Mouse (Mus musculus) cerebellum, adult (tissue): ENCODE measurements at regions not wholly inside any gene's neighbourhood (a gene's known extent, or its start where the extent isn't known, plus 50 kb on each side); places are given as distances from the start of the nearest gene placed in this dataset.

Experiments
- ATAC-seq: cut with Nextera tagmentation; 2 replicates; pipeline ENCODE4 v1.9.2; 2017; ENCODE audit warnings: mild to moderate bottlenecking, moderate library complexity, mixed read lengths; ENCODE audit not compliant: insufficient number of reproducible peaks, low FRiP score, low TSS enrichment

DNA sequence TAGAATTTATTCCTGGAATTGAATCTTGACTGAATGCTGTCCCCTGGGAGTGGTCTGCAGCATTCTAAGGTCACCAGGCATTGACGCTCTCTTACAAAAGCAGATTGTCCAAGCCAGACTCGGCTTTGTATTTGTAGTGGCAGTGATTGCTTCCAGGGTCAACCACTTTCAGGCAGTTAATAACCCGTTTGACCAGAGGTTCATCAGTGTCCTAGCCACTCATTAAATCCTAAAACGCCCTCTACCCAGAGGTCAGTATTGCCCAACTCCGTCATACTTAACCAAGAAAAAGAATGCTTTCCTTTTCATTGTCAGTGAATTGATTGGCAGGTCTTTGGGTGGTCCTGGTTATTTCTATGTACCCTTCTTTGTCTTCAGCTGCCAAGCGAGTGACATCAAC is 194.6 kb upstream of the Mctp2 start:
- ATAC-seq = no peak

DNA sequence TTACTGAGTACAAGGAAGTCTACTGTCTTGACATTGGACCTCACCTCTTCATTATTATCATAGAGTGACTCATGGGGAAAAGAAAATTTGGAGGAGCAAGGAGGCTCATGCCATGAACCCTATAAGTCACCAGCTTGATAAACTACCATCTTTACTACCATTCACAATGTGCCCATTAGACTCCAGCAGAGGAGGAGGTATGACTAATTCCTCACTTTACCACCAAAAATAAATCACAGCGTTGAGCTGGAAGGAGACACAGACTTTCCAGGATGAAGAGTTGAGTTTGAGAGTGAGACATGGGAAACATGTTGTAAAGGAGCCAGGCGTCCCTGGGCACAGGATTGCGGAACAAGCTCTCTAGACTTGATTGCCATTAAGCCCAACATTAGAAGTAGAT is 195.0 kb upstream of the Mctp2 start:
- no peak for ATAC-seq

DNA sequence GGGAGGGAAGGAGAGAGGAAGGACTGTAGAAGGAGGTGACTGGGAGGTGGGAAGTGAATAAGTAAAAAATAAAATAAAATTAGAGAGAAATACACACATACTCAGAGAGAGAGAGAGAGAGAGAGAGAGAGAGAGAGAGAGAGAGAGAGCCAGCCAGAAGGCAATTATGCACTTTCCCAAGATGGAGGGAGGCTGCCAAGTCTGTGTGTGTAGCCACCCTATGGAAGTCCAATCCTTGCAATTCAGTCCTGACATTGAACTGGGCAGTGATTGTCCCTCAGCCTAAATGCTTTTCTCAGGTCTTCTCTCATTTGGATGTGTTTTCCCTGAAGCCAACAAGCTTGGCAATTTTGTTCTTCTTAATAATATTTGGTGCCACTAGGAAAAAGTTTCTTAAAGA is 197.3 kb upstream of the Mctp2 start:
- no peak for ATAC-seq

DNA sequence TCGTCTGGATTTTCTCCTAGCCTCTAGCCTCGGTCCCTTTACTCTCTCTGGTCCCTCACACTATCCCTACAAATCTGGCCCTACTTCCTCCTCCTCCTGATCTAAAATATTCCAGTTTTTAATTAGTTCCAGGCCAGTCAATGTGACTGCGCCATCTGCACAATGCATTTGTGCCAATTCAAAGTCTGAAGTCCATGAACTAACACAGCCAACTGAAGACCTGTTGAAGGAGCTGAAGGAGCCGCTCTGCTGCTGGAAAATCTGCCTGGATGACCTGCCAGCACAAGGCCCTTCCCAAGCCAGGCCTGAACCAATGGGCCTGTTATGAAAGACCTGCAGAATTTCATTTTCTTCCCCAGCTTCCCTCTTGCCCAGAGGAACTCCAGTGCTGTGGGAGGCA is 197.9 kb upstream of the Mctp2 start:
- peak; percentile 89 for ATAC-seq

DNA sequence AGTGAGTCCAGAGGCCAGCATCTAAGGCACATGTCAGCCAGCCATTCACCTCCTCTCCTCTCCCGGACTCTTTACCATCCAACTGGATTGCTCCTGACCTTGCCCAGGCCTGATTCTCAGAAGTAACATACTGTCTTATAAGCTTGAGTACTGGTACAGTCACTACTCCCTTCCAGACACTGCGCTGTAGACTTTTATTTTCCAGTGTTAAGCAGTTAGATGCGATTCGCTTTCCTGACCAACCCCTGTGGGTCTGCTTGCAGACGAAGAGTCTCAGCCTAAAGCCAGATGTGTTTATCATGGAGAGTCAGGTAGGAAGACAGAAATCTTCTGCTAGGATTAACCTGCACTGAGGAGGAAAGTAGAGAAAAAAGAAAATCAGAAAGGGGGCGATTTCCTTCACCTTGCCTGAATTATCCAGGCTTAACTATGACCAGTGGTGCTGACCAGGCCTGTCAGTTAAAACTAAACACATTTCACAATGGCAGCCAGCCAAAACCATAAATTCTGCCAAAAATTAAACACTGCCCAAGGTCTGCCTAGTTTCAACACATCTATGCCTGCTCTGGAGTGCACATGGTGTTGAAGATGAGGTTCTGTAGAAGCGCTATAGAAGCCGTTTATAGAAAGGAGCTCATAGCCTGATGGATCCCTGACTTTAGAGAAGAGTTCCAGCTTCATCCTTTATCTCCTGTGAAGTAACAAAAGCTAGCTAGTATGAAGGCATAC is 199.5 kb upstream of the Mctp2 start:
- ATAC-seq = no peak

DNA sequence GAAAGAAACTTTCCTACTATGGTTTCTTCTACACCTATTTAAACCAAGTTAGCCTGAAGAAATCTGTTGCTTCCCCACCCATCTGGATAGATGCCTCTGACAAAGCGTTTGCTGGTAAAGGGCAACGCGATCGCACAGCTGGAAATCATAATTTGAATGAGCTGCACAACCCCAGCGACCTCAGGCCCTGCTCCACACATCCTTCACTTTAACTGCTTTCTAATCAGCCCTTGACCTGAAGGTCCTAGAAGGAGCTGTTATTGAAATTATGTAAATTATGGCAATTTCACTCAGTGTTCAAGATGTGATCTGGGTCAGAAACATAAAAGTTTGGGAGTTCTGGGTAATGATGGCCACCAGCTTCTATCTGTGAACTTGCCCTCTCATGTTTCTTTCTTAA is 201.5 kb upstream of the Mctp2 start:
- ATAC-seq = no peak

DNA sequence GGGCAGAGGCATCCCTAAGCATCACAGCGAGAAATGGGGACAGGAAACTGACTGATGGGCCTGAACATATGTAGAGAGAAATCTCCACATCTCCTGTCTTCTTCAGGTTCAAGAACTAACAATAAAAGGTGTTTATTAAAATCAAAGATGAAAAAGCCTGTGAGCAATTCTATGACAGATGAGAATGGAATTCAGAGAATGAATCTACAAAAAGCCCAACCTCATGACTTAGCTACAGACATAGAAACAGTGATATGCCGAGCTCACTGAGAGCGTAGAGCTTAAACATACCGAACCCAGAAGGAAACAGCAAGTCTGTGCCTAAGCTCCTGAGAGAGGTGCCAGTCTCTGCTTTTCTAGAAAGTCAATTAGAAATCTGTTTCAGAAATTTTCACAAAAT is 203.7 kb upstream of the Mctp2 start:
- ATAC-seq = no peak

DNA sequence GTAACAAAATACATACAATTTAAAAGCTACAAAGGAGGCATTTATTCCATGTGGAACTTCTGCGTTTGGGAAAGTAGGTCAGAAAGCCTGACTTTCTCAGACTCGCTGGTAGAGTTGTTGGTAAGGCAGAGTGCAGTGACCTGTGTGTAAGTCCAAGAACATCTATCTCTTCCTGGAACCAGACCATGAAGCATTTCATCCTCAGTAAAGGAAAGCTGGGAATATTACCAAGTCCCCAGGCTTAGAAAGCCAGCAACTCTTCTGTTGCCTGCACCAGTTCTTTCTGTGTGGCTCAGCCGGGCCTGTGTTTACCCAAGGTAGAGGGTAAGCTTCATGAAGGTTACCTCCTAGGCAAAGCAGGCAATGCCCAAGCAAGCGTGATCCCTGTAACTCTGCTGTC is 207.0 kb upstream of the Mctp2 start:
- no peak for ATAC-seq

DNA sequence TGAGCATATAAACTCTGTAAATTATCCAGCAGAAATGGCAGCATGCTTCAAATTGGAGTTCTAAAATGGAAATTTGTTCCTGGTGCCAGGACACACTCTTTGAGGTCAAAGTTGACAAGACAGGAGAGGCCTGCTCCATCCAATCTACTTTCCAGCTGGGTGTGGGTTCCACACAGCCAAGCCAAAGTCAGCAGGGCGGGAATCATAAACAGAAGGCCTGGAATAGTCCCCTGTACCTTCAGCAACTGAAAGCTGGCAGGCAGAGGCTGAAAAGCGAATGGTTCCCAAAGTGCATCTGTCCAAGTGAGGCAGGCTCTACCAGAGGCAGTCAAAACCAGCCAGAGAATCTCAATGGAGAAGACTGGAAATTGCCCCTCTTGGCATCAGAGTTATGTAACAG is 208.4 kb upstream of the Mctp2 start:
- no peak for ATAC-seq

DNA sequence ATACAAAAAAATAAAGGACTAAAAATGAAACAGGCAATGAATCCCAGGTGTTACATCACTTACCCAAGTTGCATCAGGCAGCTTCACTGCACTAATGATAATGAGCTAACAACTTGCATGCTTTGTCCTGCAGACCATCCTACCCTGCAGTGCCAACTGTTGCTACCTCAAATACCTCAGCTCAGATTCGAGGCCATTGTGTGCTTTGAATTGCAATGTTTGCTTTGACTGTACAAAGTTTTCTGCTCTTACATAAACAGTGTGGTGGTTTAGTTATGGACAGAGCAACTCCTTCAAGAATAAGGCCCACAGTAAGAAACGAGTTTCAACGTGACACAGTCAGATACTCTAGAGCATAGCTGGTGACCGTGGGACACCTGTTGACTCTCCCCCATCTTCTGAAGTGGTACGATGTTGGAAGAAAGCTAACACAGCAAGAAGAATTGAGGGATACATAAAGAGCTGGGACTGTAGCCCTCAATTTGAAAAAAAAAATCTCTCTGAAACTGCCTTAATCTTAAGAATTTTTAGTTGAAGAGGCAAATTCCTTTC is 212.1 kb upstream of the Mctp2 start:
- ATAC-seq = no peak

DNA sequence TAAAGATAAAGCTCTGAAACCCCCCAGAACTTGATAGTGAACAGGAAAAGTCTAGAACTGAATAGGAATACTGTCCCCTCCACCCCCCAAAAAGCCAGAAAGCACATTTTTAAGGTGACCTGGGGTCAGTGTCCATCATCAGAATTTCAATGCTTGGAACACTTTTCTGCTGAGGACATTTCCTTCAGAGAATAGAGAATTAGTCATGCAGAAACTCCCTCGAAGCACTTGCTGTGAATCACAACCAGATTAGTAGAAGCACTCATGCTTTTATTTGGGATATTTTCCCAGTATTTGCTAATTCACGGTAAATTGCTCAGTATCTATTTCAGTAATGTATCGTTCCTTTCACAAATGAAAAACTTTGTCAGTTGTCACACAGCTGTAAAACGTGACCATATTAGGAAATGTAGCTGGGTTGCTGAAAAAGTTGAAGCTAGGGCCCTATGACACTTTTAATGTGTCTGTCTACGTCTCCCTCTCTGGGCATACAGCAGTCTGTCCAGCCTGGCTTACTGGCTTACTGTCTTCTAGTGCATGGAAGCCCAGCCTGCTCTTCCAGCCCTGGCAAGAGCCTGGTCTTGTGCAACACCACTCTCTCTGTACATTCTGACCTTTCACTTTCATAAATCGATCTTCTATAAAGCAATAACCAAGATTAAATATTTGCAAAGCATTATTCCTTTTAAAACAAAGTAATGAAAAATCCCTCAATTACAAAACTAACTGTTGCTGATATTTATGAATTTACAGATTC is 213.1 kb upstream of the Mctp2 start:
- no peak for ATAC-seq

DNA sequence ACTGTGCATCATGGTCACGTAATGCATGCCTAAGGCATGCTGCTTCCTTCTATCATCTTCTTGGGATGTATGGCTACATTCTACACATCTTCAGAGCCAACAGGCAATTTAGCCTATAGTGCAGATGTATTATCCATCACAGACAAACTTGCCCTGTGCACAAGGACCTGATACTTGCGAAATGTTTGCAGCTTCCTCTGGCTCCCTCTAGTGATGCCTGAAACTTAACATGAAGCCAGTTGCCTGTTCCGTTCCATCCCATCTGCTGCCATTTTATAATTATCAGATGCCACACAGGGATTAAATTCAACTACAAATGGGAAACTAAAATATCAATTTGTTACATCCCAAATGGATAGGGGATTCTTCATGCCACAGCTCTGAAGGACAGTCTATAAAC is 222.5 kb upstream of the Mctp2 start:
- ATAC-seq = no peak

DNA sequence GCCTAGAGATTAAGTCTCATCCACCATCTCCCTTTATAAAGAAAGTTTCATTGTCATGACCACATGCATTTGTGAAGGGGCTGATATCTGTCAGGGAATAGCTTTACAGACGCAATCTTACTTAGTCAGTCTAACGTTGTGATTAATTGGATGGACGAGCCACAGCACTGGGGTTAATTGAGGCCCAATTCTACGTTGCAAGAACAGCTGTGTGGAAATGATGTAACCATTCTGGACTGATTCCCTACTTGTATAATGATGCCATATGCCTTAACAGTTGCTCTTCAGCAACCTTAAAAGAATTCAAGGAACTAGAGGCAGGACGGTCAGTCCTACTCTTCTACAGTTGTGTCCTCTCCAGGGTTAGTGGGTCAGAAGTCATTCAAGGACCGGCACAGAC is 231.9 kb upstream of the Mctp2 start:
- ATAC-seq = no peak

DNA sequence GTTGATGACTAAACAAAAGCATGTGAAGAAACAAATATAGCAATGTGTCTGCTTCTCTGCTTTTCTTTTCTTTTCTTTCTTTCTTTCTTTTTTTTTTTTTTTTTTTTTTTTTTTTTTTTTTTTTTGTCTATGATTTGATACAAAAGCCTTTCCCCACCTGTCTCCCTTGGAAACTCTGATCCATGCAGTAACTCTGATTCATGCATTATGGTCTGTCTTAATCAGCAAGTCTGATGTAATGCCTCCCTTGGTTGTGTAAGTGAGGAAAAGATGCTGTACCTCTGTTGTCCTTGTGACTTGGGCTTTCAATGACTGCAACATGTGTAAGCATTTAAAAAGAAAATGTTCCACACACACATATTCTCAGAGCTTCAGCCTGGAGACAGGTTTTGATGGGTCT is 233.5 kb upstream of the Mctp2 start:
- ATAC-seq = no peak

DNA sequence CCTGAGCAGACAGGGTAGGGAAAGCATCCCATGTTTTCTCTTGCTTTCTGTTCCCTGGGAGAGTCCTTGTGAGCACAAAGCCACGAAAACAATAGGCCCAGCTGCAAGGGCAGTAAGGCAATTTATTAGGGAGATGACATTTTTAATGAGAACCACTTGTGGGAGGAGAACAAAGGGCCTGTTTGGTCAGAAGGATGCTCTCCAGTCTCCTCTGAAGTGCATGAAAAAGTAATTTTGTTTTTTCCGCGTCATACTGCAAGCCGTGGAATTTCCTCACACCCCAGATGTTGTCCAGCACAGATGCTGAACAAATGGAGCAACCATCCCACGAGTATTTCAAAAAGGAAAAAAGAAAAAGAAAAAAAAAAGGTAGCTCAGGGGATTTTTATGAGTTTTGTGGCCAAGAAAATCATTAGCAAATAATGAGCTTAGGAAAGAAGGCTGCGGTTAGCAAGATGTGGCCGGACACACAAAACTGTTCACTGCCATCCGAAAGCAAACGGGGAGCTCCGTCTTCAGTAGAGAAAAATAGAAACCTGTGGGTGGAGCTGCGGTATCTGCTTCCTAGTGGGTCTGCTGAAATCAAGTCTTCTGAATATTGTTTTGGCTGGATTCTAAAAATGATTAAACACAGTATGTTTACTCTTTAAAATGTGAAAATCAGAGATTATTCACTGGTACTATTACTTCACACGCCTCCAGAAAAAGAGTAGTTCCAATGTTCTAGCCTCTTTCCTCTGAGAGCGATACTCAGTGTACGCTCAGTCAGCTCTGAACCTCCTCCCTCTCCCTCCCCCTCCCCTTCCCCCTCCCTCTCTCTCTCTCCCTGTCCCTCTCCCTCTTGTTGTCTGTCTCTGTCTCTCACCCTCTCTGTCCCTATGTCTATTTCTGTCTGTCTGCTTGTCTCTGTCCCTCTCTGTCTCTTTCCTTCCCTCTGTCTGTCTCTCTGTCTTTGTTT is 235.4 kb upstream of the Mctp2 start:
- ATAC-seq = no peak

DNA sequence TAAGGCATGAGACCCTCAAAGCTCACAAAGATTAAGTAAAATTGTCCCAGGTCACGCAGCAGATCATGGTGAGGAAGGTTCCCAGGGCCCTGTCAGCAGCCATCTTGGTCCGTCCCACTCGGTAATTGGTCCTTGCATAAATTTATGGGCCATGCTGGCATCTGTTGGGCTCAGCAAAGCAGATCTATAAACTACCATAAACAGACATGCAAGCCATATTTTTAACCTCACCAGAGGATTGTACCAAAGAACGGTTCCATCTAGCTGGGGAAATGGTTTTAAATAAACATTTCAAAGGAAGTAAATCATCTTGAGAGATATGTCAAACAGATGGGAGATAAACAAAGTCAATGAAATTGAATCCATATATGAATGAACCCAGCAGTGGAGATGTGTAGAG is 237.1 kb upstream of the Mctp2 start:
- ATAC-seq = no peak

DNA sequence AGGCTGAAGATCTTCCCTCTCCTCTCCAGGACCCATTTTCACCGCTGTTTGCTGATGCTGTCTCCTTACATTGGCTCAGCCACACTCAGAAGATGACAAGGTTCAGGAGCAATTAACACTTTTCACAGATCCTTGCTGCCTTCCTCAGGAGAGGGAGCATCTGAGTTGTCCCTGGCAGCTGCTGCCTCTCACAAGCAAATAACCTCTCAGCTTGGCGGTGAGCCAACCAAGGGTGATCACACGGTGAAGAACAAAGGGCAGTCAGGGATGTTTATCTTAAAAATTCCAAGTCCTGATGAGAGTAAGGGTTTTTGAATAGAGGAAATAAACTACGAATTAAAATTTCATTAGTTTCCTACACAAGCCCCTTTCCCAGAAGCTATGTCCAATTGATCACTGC is 237.5 kb upstream of the Mctp2 start:
- ATAC-seq = no peak

DNA sequence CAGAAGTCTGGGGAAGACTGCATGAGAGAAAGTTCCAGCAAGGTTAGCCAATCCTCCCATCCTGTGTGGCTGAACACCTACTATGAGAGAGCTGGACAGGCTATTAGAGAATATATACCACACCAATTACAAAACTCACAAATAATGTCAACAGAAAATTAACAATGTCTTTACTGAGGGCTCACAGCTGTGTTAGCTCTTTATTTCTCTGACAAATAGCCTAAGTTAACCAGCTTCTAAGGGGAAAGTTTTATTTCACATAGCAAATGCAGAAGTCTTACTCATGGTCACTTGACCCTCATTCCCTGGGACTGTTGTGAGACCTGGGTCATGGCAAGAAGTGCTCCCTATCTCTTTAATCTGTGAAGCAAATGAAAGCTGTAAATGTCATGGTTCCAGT is 261.0 kb upstream of the Mctp2 start:
- ATAC-seq = no peak

DNA sequence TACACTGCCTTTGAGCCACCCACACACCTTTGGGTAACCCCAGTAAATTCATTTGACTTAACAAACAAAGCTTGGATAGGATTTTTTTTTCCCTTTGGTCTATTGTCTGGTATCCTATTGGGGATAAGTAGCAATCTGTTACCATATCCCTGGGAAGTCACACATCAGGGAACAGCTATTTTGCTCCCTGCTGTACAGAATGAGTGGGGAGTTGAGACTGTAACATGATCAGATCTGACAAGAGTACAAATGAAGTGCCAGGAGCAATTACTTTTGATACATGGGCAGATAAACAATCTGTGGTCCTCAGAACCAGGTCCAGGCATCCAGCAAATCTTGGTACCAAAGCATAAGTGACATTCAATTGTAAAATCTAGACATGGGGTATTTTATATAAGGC is 262.8 kb upstream of the Mctp2 start:
- peak; percentile 40; the same call in 1 of the 2 replicates for ATAC-seq

DNA sequence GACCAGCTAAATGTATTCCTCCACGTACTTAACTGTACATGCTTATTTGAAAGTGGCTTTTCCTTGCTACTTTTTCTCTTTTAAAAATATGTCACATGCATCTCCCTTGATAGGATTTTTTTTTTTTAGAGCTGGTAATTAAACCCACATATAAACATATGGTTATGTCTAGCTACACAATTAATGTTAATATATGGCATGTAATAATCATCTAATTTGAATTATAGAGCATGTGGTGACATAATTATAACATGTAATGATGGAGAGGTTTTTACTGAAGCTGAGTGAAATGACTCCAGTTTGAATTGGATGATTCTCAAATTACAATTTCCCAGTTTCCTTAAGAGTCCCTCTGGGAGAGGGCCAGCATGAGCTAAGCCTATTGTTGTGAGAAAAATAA is 267.9 kb upstream of the Mctp2 start:
- ATAC-seq = no peak

DNA sequence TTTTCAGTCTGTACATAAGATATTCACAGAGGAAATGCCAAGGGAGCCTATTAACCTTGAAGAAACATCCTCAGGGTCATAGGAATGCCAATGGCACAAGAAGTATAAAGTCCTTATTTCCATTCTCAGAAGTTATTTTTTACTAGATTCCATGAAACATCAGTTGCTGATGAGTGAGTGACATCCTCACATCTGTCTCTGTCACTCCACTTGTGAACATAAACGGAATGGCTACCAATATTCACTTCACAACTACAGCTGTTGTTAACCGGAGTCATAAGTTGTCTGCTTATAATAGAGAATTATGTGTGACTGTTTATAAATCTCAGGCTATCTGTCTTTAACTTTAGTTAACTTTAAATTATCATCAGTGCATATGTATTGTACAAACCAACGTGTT is 278.0 kb upstream of the Mctp2 start:
- no peak for ATAC-seq
